Mouse (Mus musculus): ENCODE results near the gene Evx2.

The Evx2 gene

GRCm38 (mm10) chr2:74674881-74675665 lies 15.7 kb upstream of the Evx2 start, which contains the start of gene Hoxd12:
Gene Hoxd12, plus strand, starts transcription at chr2:74675013.
- in situ Hi-C loops (cut with MboI; ENCODE audit: low pct_unique_long_range_greater_than_20kb in 1 of 2, low sequenced_read_pairs in 2 of 2, unreplicated experiment in 1 of 2) = loop anchor here (10.0 to 25.0 kb wide), 2 partner anchors 912 to 1110 kb away; no protein-coding TSS in a partner anchor

- in situ Hi-C loops (cut with MboI; ENCODE audit: low pct_unique_long_range_greater_than_20kb in 1 of 2, low sequenced_read_pairs in 2 of 2, unreplicated experiment in 1 of 2) = loop anchor here in 1 of 2 experiments (10.0 kb wide), 1 partner anchor 1109 kb away; no protein-coding TSS in a partner anchor
Observed at GRCm38 (mm10) chr2:74673835-74674425, 14.6 kb upstream of the Evx2 start.

- in situ Hi-C loops (cut with MboI; ENCODE audit: low pct_unique_long_range_greater_than_20kb in 1 of 2, low sequenced_read_pairs in 2 of 2, unreplicated experiment in 1 of 2) = loop anchor here in 1 of 2 experiments (10.0 kb wide), 1 partner anchor 1108 kb away; no protein-coding TSS in a partner anchor
Observed at GRCm38 (mm10) chr2:74672481-74673362, 13.4 kb upstream of the Evx2 start.

- in situ Hi-C loops (cut with MboI; ENCODE audit: low pct_unique_long_range_greater_than_20kb in 1 of 2, low sequenced_read_pairs in 2 of 2, unreplicated experiment in 1 of 2) = loop anchor here in 1 of 2 experiments (10.0 kb wide), 1 partner anchor 1107 kb away; no protein-coding TSS in a partner anchor
Observed at GRCm38 (mm10) chr2:74671847-74672246, 12.5 kb upstream of the Evx2 start.

- in situ Hi-C loops (cut with MboI; ENCODE audit: low pct_unique_long_range_greater_than_20kb in 1 of 2, low sequenced_read_pairs in 2 of 2, unreplicated experiment in 1 of 2) = loop anchor here in 1 of 2 experiments (10.0 kb wide), 1 partner anchor 1106 kb away; no protein-coding TSS in a partner anchor
Observed at GRCm38 (mm10) chr2:74670632-74671188, 11.4 kb upstream of the Evx2 start.

- in situ Hi-C loops (cut with MboI; ENCODE audit: low pct_unique_long_range_greater_than_20kb in 1 of 2, low sequenced_read_pairs in 2 of 2, unreplicated experiment in 1 of 2) = loop anchor here (10.0 kb wide), 3 partner anchors 375 to 1105 kb away; no protein-coding TSS in a partner anchor
Observed at GRCm38 (mm10) chr2:74669650-74670235, 10.4 kb upstream of the Evx2 start.

- in situ Hi-C loops (cut with MboI; ENCODE audit: low pct_unique_long_range_greater_than_20kb in 1 of 2, low sequenced_read_pairs in 2 of 2, unreplicated experiment in 1 of 2) = loop anchor here in 1 of 2 experiments (10.0 kb wide), 2 partner anchors 374 to 604 kb away; no protein-coding TSS in a partner anchor
Observed at GRCm38 (mm10) chr2:74669230-74669578, 9.8 kb upstream of the Evx2 start.

- in situ Hi-C loops (cut with MboI; ENCODE audit: low pct_unique_long_range_greater_than_20kb in 1 of 2, low sequenced_read_pairs in 2 of 2, unreplicated experiment in 1 of 2) = loop anchor here in 1 of 2 experiments (10.0 kb wide), 2 partner anchors 374 to 604 kb away; no protein-coding TSS in a partner anchor
Observed at GRCm38 (mm10) chr2:74668370-74669229, 9.2 kb upstream of the Evx2 start.

GRCm38 (mm10) chr2:74667842-74668357 lies 8.5 kb upstream of the Evx2 start, which contains the start of gene Hoxd13:
Gene Hoxd13, plus strand, starts transcription at chr2:74668310.
- in situ Hi-C loops (cut with MboI; ENCODE audit: low pct_unique_long_range_greater_than_20kb in 1 of 2, low sequenced_read_pairs in 2 of 2, unreplicated experiment in 1 of 2) = loop anchor here in 1 of 2 experiments (10.0 kb wide), 2 partner anchors 373 to 603 kb away; no protein-coding TSS in a partner anchor

GRCm38 (mm10) chr2:74667191-74667841 lies 8.0 kb upstream of the Evx2 start:
- in situ Hi-C loops (cut with MboI; ENCODE audit: low pct_unique_long_range_greater_than_20kb in 1 of 2, low sequenced_read_pairs in 2 of 2, unreplicated experiment in 1 of 2) = loop anchor here in 1 of 2 experiments (10.0 kb wide), 2 partner anchors 373 to 603 kb away; no protein-coding TSS in a partner anchor

- in situ Hi-C loops (cut with MboI; ENCODE audit: low pct_unique_long_range_greater_than_20kb in 1 of 2, low sequenced_read_pairs in 2 of 2, unreplicated experiment in 1 of 2) = loop anchor here in 1 of 2 experiments (10.0 kb wide), 2 partner anchors 372 to 602 kb away; no protein-coding TSS in a partner anchor
Observed at GRCm38 (mm10) chr2:74666411-74666810, 7.1 kb upstream of the Evx2 start.

GRCm38 (mm10) chr2:74663291-74663925 lies 4.1 kb upstream of the Evx2 start:
- in situ Hi-C loops (cut with MboI; ENCODE audit: low pct_unique_long_range_greater_than_20kb in 1 of 2, low sequenced_read_pairs in 2 of 2, unreplicated experiment in 1 of 2) = loop anchor here in 1 of 2 experiments (10.0 kb wide), 2 partner anchors 369 to 599 kb away; no protein-coding TSS in a partner anchor

- in situ Hi-C loops (cut with MboI; ENCODE audit: low pct_unique_long_range_greater_than_20kb in 1 of 2, low sequenced_read_pairs in 2 of 2, unreplicated experiment in 1 of 2) = loop anchor here in 1 of 2 experiments (10.0 kb wide), 2 partner anchors 367 to 597 kb away; no protein-coding TSS in a partner anchor
Observed at GRCm38 (mm10) chr2:74661685-74662084, 2.3 kb upstream of the Evx2 start.

GRCm38 (mm10) chr2:74660421-74661375 lies 1.3 kb upstream of the Evx2 start:
- in situ Hi-C loops (cut with MboI; ENCODE audit: low pct_unique_long_range_greater_than_20kb in 1 of 2, low sequenced_read_pairs in 2 of 2, unreplicated experiment in 1 of 2) = loop anchor here in 1 of 2 experiments (10.0 kb wide), 2 partner anchors 366 to 596 kb away; no protein-coding TSS in a partner anchor
